Mouse (Mus musculus) stomach, postnatal 0 days (tissue): ENCODE measurements around the gene Rnf181. TPM values are rescaled to one million over a fixed set of nuclear protein-coding genes. Genes with fewer than 3 reads are reported as not detected.

Experiments used
- ATAC-seq: fragments of 200-750 bp; cut with Nextera tagmentation; 2 replicates; pipeline ENCODE4 v1.8.0; 2017; ENCODE audit not compliant: low FRiP score, low TSS enrichment
- DNase-seq: peaks from one replicate; pipeline ENCODE4 v3.0.0-alpha.2; 2016; ENCODE audit warnings: low spot score
- H3K27ac ChIP-seq: fragments of 300-500 bp; sonication (generic); replicated peaks from 2 replicates; pipeline ENCODE4 v1.5.1; 2014; ENCODE audit warnings: mild to moderate bottlenecking, control low read depth
- H3K27me3 ChIP-seq: fragments of 300-500 bp; sonication (generic); 2 replicates; pipeline ENCODE4 v1.6.1; 2014; ENCODE audit warnings: low read length; ENCODE audit not compliant: control insufficient read depth, insufficient read depth
- H3K36me3 ChIP-seq: fragments of 300-500 bp; sonication (generic); 2 replicates; pipeline ENCODE4 v1.6.1; 2014; ENCODE audit warnings: low read length, mixed read lengths; ENCODE audit not compliant: control insufficient read depth, insufficient read depth
- H3K4me1 ChIP-seq: fragments of 300-500 bp; sonication (generic); replicated peaks from 2 replicates; pipeline ENCODE4 v1.6.1; 2014; ENCODE audit warnings: antibody characterized with exemption; ENCODE audit not compliant: control insufficient read depth, insufficient read depth
- H3K4me2 ChIP-seq: fragments of 300-500 bp; sonication (generic); replicated peaks from 2 replicates; pipeline ENCODE4 v1.6.1; 2014; ENCODE audit warnings: low read depth, mild to moderate bottlenecking, control low read depth, moderate library complexity
- H3K4me3 ChIP-seq: fragments of 300-500 bp; sonication (generic); 2 replicates; pipeline ENCODE4 v1.5.1; 2014; ENCODE audit warnings: low read depth, low read length, control low read depth
- H3K9ac ChIP-seq: fragments of 300-500 bp; sonication (generic); 2 replicates; pipeline ENCODE4 v1.6.1; 2014; ENCODE audit warnings: mild to moderate bottlenecking, low read length, control low read depth, mixed read lengths
- H3K9me3 ChIP-seq: fragments of 300-500 bp; sonication (generic); 2 replicates; pipeline ENCODE4 v1.6.1; 2016; ENCODE audit warnings: low read length; ENCODE audit not compliant: control insufficient read depth
- CTCF ChIP-seq: IDR thresholded peaks from 2 replicates; pipeline ENCODE4 v1.5.1; 2016; ENCODE audit warnings: antibody characterized with exemption, low read depth, mild to moderate bottlenecking, moderate library complexity
- EP300 ChIP-seq: optimal IDR thresholded peaks from 2 replicates; pipeline ENCODE3; 2016; ENCODE audit warnings: antibody characterized with exemption
- WGBS: fragments of 180-500 bp; shearing (Covaris S2); extraction: QIAGEN DNeasy Blood & Tissue Kit; methylation state at CpG from one replicate; pipeline ENCODE4 v1.1.7; 2014; 5-methylcytosine and 5-hydroxymethylcytosine counted together
- polyA plus RNA-seq: library from polyadenylated mRNA; unstranded; fragments of >200 nt; fragmentation: Nextera tagmentation; extraction: Ambion mirVana; gene quantifications from 2 replicates; pipeline ENCODE4 v1.2.1, GENCODE M21; 2015

The Rnf181 gene
- polyA plus RNA-seq, 1 experiment from 2014 or later = 136 TPM

DNA sequence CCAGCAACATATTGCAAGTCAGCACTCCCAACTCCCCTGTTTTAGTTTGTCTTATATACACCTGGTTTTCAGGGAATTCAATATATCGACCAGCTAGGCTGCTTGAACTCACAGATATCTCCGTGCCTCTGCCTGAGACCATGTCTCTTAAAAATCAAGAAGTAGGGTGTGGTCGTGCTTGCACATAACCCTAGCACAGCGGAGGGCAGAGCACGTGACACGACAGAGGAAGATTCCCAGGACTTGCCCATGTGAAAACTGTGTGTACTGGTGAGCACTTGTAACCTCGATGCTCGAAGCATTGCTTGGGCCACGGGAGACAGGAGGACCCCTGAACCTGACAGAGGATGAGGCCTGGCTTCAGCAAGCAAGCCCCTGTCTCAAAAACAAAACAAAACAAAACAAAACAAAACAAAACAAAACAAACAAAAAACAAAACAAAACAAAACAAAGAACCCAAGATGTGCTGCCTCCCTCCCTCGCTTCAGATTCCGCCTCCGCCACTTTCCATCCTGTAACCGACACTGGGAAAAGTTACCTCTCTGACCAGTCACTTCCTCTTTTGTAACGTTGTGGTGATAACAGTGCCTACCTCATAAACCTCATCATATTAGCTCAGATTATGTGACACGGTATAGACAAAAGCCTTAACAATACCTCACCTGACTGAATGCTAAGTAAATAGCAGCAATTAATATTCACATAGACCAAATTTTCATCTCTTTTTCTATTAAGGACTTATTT, 8.2 kb upstream of the Rnf181 start:
- Histone ChIP-seq H3K36me3 (no peaks in the 10 kb centered on the region), H3K4me2 (no peak overlapping the region), H3K9ac (no peak overlapping the region), H3K27me3 (no peaks in the 10 kb centered on the region), H3K4me1 (peaks cover 6% of the 10 kb centered on the region; the same call in 1 of the 2 replicates), H3K9me3 (no peaks in the 10 kb centered on the region), H3K27ac (no peak overlapping the region), H3K4me3 (no peak overlapping the region)
- ATAC-seq (no peak), DNase-seq (no peak)
- WGBS = 63% methylated on average over 15 of the region's 15 CpGs
- no peak for TF ChIP-seq EP300
- no peak for TF ChIP-seq CTCF

DNA sequence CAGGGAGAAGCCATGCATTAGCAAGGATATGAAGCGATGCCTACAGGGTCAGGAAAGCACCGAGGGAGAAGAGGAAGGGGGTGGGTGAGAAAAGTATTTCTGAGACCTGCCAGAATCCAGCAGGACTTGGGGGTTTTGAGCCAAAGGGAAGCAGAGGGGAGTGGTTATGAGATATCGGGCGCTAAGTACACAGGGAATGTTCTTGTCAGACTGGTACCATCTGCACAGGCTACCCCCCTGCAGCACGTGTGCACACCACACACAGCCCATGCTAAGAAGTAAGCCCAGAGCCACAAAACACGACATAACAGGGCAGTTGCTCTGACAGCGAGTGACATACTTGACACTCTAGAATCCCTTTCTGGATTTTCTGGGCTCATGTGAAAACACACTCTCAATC, 7.5 kb upstream of the Rnf181 start:
- ATAC-seq (no peak), DNase-seq (no peak)
- 44% methylated on average over 7 of the region's 7 CpGs for WGBS
- Histone ChIP-seq H3K9me3 (no peaks in the 10 kb centered on the region), H3K9ac (no peak overlapping the region), H3K4me1 (peaks cover 6% of the 10 kb centered on the region; the same call in 1 of the 2 replicates), H3K4me3 (no peak overlapping the region), H3K27me3 (no peaks in the 10 kb centered on the region), H3K27ac (0 out of 2 replicates have a peak overlapping the region, but pooled peaks have one; percentile 13), H3K4me2 (no peak overlapping the region), H3K36me3 (no peaks in the 10 kb centered on the region)
- TF ChIP-seq CTCF (no peak), EP300 (no peak)

DNA sequence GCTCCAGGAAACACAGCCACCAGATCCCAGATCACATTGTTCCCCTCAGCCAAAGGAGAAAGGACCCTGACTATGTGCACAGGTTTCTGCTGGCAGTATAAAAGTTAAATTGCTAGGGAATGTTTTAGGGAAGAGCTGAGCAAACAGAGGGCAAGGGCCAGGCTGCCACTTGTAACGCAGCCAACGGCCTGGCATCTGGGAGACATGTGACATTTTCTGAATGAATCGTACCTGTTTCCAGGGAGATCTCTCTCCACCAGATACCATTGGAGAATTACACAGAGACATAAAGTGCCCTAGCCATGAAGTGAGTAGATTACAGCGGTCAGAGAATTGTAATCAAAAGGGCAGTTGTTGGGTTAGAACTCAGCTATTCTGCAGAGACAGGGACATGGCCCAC, 6.4 kb upstream of the Rnf181 start:
- no peak overlapping the region for H3K4me2 ChIP-seq
- H3K27ac ChIP-seq = no peak overlapping the region
- H3K27me3 ChIP-seq = no peaks in the 10 kb centered on the region
- no peak overlapping the region for H3K9ac ChIP-seq
- no peak for DNase-seq
- 59% methylated on average over 4 of the region's 4 CpGs for WGBS
- no peak overlapping the region for H3K4me3 ChIP-seq
- TF ChIP-seq EP300 (no peak), CTCF (no peak)
- H3K9me3 ChIP-seq = no peaks in the 10 kb centered on the region
- H3K36me3 ChIP-seq = no peaks in the 10 kb centered on the region
- H3K4me1 ChIP-seq = peaks cover 6% of the 10 kb centered on the region; the same call in 1 of the 2 replicates
- no peak for ATAC-seq

DNA sequence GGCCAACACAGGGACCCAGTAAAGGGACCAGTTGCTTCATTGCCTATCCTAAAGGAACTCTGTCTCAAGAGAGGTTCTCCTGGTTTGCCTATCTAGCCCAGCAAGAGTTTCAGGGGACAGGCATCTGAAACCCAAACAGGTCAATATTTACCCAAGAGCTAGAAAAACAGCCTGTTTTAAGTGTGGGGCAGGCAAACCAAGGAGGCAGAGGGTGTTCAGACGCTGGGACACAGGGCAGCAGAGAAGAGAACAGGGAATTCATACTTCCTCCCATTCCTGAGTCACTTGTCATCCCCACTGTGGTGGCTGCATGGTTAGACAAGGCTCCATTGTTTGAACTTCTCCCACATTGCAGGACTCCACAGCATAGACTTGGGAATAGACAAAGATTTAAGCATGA, 4.8 kb upstream of the Rnf181 start:
- no peak for DNase-seq

DNA sequence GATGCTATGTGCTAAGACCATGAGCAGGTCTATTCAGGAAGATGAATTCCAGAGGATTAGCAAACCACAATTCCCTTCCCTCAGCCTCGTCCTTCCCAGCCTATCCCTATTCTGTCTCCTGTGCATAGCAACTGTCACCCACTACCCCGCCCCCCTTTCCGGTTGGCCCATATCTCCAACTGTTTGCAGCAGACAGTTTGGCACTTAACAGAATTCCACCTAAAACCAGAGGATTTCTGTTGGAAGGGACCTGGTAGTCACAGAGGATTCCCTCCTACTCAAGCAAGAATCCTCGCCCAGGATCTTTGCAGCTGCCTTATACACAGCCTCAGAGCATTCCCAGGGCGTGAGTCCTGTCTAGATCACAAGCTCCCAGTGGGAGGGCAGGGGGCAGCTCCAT, 4.4 kb upstream of the Rnf181 start:
- H3K4me2 ChIP-seq = no peak overlapping the region
- H3K9me3 ChIP-seq = no peaks in the 10 kb centered on the region
- H3K27ac ChIP-seq = peak overlapping the region; percentile 76
- WGBS = 26% methylated on average over 5 of the region's 5 CpGs
- peaks cover 6% of the 10 kb centered on the region; the same call in 1 of the 2 replicates for H3K4me1 ChIP-seq
- no peaks in the 10 kb centered on the region for H3K27me3 ChIP-seq
- H3K4me3 ChIP-seq = no peak overlapping the region
- ATAC-seq (peak; percentile 41; the same call in 1 of the 2 replicates), DNase-seq (no peak)
- H3K9ac ChIP-seq = no peak overlapping the region
- TF ChIP-seq CTCF (no peak), EP300 (no peak)
- H3K36me3 ChIP-seq = no peaks in the 10 kb centered on the region

More for the DNA sequence above, 4.8 kb upstream of the Rnf181 start:
- peaks cover 6% of the 10 kb centered on the region; the same call in 1 of the 2 replicates for H3K4me1 ChIP-seq
- ATAC-seq = peak; percentile 8; the same call in 1 of the 2 replicates
- H3K36me3 ChIP-seq = no peaks in the 10 kb centered on the region
- H3K27ac ChIP-seq = peak overlapping the region; percentile 76
- no peaks in the 10 kb centered on the region for H3K9me3 ChIP-seq
- TF ChIP-seq CTCF (no peak), EP300 (no peak)
- H3K9ac ChIP-seq = no peak overlapping the region
- no peaks in the 10 kb centered on the region for H3K27me3 ChIP-seq
- no peak overlapping the region for H3K4me3 ChIP-seq
- WGBS = 14% methylated on average over 1 of the region's 1 CpGs
- no peak overlapping the region for H3K4me2 ChIP-seq

DNA sequence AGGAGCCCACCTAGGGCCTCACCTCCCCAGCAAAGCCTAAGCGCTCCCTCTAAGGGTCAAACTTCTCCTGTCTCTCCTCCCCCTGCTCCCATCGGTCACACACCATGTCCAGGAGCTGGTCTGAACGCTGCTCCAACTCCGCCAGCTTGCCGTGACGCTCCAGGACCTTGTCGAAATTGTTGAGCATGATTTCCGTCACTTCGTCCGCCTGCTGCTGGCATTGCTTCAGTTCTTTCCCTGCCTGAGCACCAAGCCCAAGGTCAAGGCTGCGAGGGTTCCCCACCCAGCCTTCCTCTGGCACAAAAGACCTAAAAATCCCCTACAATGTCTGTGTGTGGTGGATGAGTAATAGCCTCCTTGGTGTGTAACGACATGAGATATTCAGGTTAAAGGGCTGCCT, 3.3 kb upstream of the Rnf181 start:
- Histone ChIP-seq H3K9ac (no peak overlapping the region), H3K27ac (peak overlapping the region; percentile 76), H3K27me3 (no peaks in the 10 kb centered on the region), H3K9me3 (no peaks in the 10 kb centered on the region), H3K36me3 (no peaks in the 10 kb centered on the region), H3K4me2 (no peak overlapping the region), H3K4me1 (peaks cover 6% of the 10 kb centered on the region; the same call in 1 of the 2 replicates), H3K4me3 (no peak overlapping the region)
- DNase-seq = no peak
- TF ChIP-seq EP300 (no peak), CTCF (no peak)
- peak; percentile 31 for ATAC-seq
- WGBS = 54% methylated on average over 12 of the region's 12 CpGs
